Mouse (Mus musculus): ENCODE results near the gene Taf15. TPM values are rescaled to one million over a fixed set of nuclear protein-coding genes. Genes with fewer than 3 reads are reported as not detected.

Gene Taf15
- polyA plus RNA-seq, 1 experiment from 2014 or later: 17.6 TPM

- H3K27ac ChIP-seq: no peak within 1 kb of the TSS
- peak within 1 kb of the TSS; percentile 60 for H3K4me3 ChIP-seq (replicated peaks)
- WGBS: under 1% methylated on average over 36 of the region's 42 CpGs
- peak; percentile 63; the same call in 1 of the 2 replicates for ATAC-seq
- no peaks in the 10 kb centered on the region for H3K36me3 ChIP-seq
- H3K4me1 ChIP-seq (replicated peaks): peaks cover 27% of the 10 kb centered on the region
- peak within 1 kb of the TSS; percentile 76 for H3K9ac ChIP-seq (replicated peaks)
- H3K4me2 ChIP-seq (replicated peaks): peak within 1 kb of the TSS; percentile 84
- no peaks in the 10 kb centered on the region for H3K9me3 ChIP-seq
- peaks cover 73% of the 10 kb centered on the region for H3K27me3 ChIP-seq
Observed at GRCm38 (mm10) chr11:83462711-83463244, 10.1 kb upstream of the Taf15 start, which contains the start of gene Mmp28. Gene Mmp28 (minus strand): TSS chr11:83463071.

- Histone ChIP-seq H3K27me3 (peaks cover 76% of the 10 kb centered on the region), H3K9me3 (no peaks in the 10 kb centered on the region), H3K4me3 (replicated peaks) (no peak overlapping the region), H3K4me2 (replicated peaks) (no peak overlapping the region), H3K4me1 (replicated peaks) (peaks cover 22% of the 10 kb centered on the region), H3K9ac (replicated peaks) (no peak overlapping the region), H3K27ac (no peak overlapping the region), H3K36me3 (no peaks in the 10 kb centered on the region)
- no peak for ATAC-seq
- WGBS: 19% methylated on average over 2 of the region's 2 CpGs
Observed at GRCm38 (mm10) chr11:83465976-83466375, 6.9 kb upstream of the Taf15 start.

- WGBS: 68% methylated on average over 11 of the region's 11 CpGs
- Histone ChIP-seq H3K4me3 (replicated peaks) (no peak overlapping the region), H3K27me3 (peaks cover 71% of the 10 kb centered on the region), H3K27ac (no peak overlapping the region), H3K36me3 (no peaks in the 10 kb centered on the region), H3K9ac (replicated peaks) (no peak overlapping the region), H3K9me3 (no peaks in the 10 kb centered on the region), H3K4me1 (replicated peaks) (peaks cover 20% of the 10 kb centered on the region), H3K4me2 (replicated peaks) (no peak overlapping the region)
- ATAC-seq: 0 out of 2 replicates have a peak, but pooled peaks have one; percentile 37
Observed at GRCm38 (mm10) chr11:83467120-83467652, 5.7 kb upstream of the Taf15 start.

DNA sequence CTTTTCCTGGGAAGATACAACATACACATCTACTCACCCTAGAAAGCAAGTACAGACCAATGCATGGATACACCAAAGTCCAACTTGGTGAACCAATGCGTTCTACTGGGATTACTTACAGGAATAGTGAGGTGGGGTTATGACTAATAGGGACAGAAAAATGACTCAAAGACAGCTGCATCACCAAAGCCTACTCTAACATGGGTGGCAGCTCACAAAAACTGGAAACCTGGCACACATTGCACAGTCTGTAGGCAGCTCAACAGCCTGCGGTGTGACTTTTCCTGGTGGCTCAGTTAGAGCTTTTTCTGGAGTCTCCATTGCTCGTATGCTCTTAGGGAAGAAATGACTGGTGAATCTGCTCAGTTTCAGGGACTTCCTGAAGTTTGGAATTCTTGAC is 4.1 kb upstream of the Taf15 start:
- no peak overlapping the region for H3K4me2 ChIP-seq (replicated peaks)
- no peak overlapping the region for H3K27ac ChIP-seq
- H3K27me3 ChIP-seq: peaks cover 55% of the 10 kb centered on the region
- no peaks in the 10 kb centered on the region for H3K9me3 ChIP-seq
- H3K4me3 ChIP-seq (replicated peaks): no peak overlapping the region
- H3K36me3 ChIP-seq: no peaks in the 10 kb centered on the region
- no peak for ATAC-seq
- no peak overlapping the region for H3K9ac ChIP-seq (replicated peaks)
- WGBS: 88% methylated on average over 3 of the region's 3 CpGs
- H3K4me1 ChIP-seq (replicated peaks): peaks cover 9% of the 10 kb centered on the region

DNA sequence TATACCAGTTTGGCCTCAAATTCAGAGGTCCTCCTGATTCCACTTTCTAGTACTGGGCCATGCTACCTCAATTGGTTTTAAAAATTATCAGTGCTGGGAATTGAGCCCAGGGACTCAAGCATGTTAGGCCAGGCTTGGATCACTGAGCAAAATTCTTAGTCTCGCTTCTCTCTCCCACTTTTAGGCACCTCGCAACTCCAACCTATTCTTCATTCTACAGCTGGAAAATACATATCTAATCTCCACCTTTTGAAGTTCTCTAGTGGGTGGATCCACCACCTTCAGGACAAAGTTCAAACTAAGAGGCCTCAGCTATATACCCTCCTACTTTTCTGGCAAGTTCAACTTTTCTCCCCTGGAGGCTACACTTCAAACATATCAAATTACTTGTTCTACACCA is 1.1 kb upstream of the Taf15 start:
- Histone ChIP-seq H3K9me3 (no peaks in the 10 kb centered on the region), H3K4me3 (replicated peaks) (peak overlapping the region; percentile 94; the same call in 1 of the 2 replicates)

GRCm38 (mm10) chr11:83473235-83474016 is 540 bp downstream of the Taf15 start:
- H3K9me3 ChIP-seq: no peaks in the 10 kb centered on the region
- H3K27ac ChIP-seq: peak overlapping the region; percentile 95
- ATAC-seq: peak; percentile 89
- H3K9ac ChIP-seq (replicated peaks): peak overlapping the region; percentile 93
- peaks cover 13% of the 10 kb centered on the region for H3K36me3 ChIP-seq
- H3K27me3 ChIP-seq: peaks cover 19% of the 10 kb centered on the region; the same call in 1 of the 2 replicates
- peak overlapping the region; percentile 94 for H3K4me3 ChIP-seq (replicated peaks)
- peak overlapping the region; percentile 94 for H3K4me2 ChIP-seq (replicated peaks)
- peaks cover 21% of the 10 kb centered on the region for H3K4me1 ChIP-seq (replicated peaks)
- under 1% methylated on average over 39 of the region's 52 CpGs for WGBS

More for the DNA sequence above, 1.1 kb upstream of the Taf15 start:
- no peak for ATAC-seq
- Histone ChIP-seq H3K9ac (replicated peaks) (no peak overlapping the region), H3K27me3 (peaks cover 28% of the 10 kb centered on the region; the same call in 1 of the 2 replicates), H3K27ac (no peak overlapping the region), H3K36me3 (peaks cover 5% of the 10 kb centered on the region; the same call in 1 of the 2 replicates), H3K4me1 (replicated peaks) (peaks cover 25% of the 10 kb centered on the region), H3K4me2 (replicated peaks) (peak overlapping the region; percentile 52)
- WGBS: 94% methylated on average over 2 of the region's 2 CpGs

GRCm38 (mm10) chr11:83491488-83491887 is 18.6 kb downstream of the Taf15 start:
- Histone ChIP-seq H3K9ac (replicated peaks) (no peak overlapping the region), H3K36me3 (peaks cover 19% of the 10 kb centered on the region), H3K4me3 (replicated peaks) (no peak overlapping the region), H3K27ac (no peak overlapping the region), H3K9me3 (no peaks in the 10 kb centered on the region), H3K4me2 (replicated peaks) (no peak overlapping the region), H3K4me1 (replicated peaks) (0 out of 2 replicates have a peak, but pooled peaks cover 3% of the 10 kb centered on the region), H3K27me3 (no peaks in the 10 kb centered on the region)
- no peak for ATAC-seq
- 92% methylated on average over 4 of the region's 4 CpGs for WGBS

- H3K4me3 ChIP-seq (replicated peaks): no peak overlapping the region
- no peaks in the 10 kb centered on the region for H3K9me3 ChIP-seq
- H3K27ac ChIP-seq: no peak overlapping the region
- no peak overlapping the region for H3K9ac ChIP-seq (replicated peaks)
- 53% methylated on average over 2 of the region's 2 CpGs for WGBS
- no peaks in the 10 kb centered on the region for H3K27me3 ChIP-seq
- no peak overlapping the region for H3K4me2 ChIP-seq (replicated peaks)
- no peak for ATAC-seq
- peaks cover 11% of the 10 kb centered on the region for H3K36me3 ChIP-seq
- H3K4me1 ChIP-seq (replicated peaks): 0 out of 2 replicates have a peak, but pooled peaks cover 3% of the 10 kb centered on the region
Observed at GRCm38 (mm10) chr11:83495571-83495970, 22.7 kb downstream of the Taf15 start.

DNA sequence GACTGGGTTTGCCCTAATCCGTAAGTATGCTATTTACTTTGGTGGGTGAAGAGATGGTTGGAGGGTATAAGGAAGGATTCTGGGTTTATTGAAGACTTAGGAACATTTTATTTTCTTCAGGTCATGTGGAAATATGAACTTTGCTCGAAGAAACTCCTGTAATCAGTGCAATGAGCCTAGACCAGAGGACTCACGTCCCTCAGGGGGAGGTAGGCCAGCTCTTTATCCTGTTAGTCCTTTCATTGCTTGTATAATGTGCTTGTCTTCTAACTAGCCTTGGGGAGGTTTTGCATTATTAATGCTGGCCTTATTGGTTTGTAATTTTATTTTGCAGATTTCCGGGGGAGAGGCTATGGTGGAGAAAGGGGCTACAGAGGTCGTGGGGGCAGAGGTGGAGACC is 31.4 kb downstream of the Taf15 start:
- 94% methylated on average over 5 of the region's 5 CpGs for WGBS
- no peak overlapping the region for H3K9ac ChIP-seq (replicated peaks)
- no peaks in the 10 kb centered on the region for H3K4me1 ChIP-seq (replicated peaks)
- no peak overlapping the region for H3K4me2 ChIP-seq (replicated peaks)
- H3K4me3 ChIP-seq (replicated peaks): no peak overlapping the region
- no peak overlapping the region for H3K27ac ChIP-seq
- no peak for ATAC-seq
- H3K36me3 ChIP-seq: peaks cover 61% of the 10 kb centered on the region
- H3K9me3 ChIP-seq: no peaks in the 10 kb centered on the region
- no peaks in the 10 kb centered on the region for H3K27me3 ChIP-seq

DNA sequence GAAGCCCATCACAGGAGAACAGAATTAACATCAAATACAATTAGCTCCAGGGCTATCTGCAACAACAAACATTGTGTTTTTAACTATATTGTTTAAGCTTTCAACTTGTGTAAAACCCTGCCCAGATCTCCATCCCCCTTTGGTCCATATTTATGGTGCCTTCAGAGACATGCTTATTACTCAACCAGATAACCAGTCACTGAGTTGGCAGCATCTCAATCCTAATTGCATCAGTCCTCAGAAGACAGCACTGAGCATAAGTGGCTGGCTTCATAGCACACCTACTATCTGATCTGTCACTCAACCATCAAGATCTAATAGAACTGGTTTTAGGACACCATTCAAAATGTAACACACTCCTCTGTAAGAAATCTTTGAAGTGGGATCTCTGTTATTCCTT is 36.6 kb downstream of the Taf15 start:
- Histone ChIP-seq H3K4me3 (replicated peaks) (no peak overlapping the region), H3K27me3 (no peaks in the 10 kb centered on the region), H3K9me3 (no peaks in the 10 kb centered on the region), H3K27ac (no peak overlapping the region), H3K36me3 (peaks cover 36% of the 10 kb centered on the region), H3K9ac (replicated peaks) (no peak overlapping the region), H3K4me1 (replicated peaks) (no peaks in the 10 kb centered on the region), H3K4me2 (replicated peaks) (no peak overlapping the region)
- ATAC-seq: no peak

- Histone ChIP-seq H3K27me3 (no peaks in the 10 kb centered on the region), H3K27ac (no peak overlapping the region), H3K4me2 (replicated peaks) (no peak overlapping the region), H3K4me1 (replicated peaks) (no peaks in the 10 kb centered on the region), H3K36me3 (peaks cover 14% of the 10 kb centered on the region; the same call in 1 of the 2 replicates), H3K9me3 (no peaks in the 10 kb centered on the region), H3K9ac (replicated peaks) (no peak overlapping the region), H3K4me3 (replicated peaks) (no peak overlapping the region)
- ATAC-seq: no peak
Observed at GRCm38 (mm10) chr11:83517153-83517552, 44.3 kb downstream of the Taf15 start.

DNA sequence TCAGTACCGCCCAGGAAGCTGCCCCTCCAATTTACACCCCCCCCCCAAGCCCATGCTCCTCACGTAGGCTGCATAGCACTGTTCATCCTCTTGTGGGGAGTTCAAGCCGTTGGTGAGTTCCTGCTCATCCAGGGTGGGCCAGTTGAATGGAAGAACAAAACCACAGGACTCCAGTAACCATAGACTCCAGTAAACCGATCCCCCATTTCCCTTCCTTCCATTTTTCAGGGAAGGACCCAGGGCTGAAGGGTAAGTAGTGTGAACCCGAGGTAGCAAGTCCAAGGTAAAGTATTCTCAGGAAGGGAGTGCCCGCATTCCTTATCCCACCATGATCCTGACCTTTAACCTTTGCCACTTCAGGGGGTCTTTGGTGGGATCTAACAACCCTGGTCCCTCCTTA is 45.5 kb downstream of the Taf15 start:
- H3K27ac ChIP-seq: no peak overlapping the region
- H3K27me3 ChIP-seq: no peaks in the 10 kb centered on the region
- WGBS: 69% methylated on average over 6 of the region's 6 CpGs
- H3K4me1 ChIP-seq (replicated peaks): no peaks in the 10 kb centered on the region
- ATAC-seq: no peak
- no peak overlapping the region for H3K4me3 ChIP-seq (replicated peaks)
- peaks cover 15% of the 10 kb centered on the region; the same call in 1 of the 2 replicates for H3K36me3 ChIP-seq
- H3K4me2 ChIP-seq (replicated peaks): no peak overlapping the region
- H3K9ac ChIP-seq (replicated peaks): no peak overlapping the region
- no peaks in the 10 kb centered on the region for H3K9me3 ChIP-seq
